Mouse (Mus musculus): ENCODE results near the gene Sptan1. TPM values are rescaled to one million over a fixed set of nuclear protein-coding genes. Genes with fewer than 3 reads are reported as not detected.
A peak's percentile ranks its signal among the peaks of the same experiment; 100 is the strongest.

The Sptan1 gene
- polyA plus RNA-seq, 1 experiment from 2014 or later, result 160 TPM

GRCm38 (mm10) chr2:30014326-30014966, 49.1 kb downstream of the Sptan1 start:
- H3K27ac ChIP-seq, result no peak overlapping the region
- no peaks in the 10 kb centered on the region for H3K27me3 ChIP-seq
- H3K36me3 ChIP-seq (replicated peaks), result peaks cover 97% of the 10 kb centered on the region
- no peak overlapping the region for H3K4me2 ChIP-seq
- H3K4me1 ChIP-seq, result no peaks in the 10 kb centered on the region
- H3K9me3 ChIP-seq, result no peaks in the 10 kb centered on the region
- H3K9ac ChIP-seq, result no peak overlapping the region
- 91% methylated on average over 11 of the region's 11 CpGs for WGBS
- ATAC-seq (ENCODE audit: low FRiP score), result no peak
- H3K4me3 ChIP-seq (replicated peaks), result no peak overlapping the region

DNA sequence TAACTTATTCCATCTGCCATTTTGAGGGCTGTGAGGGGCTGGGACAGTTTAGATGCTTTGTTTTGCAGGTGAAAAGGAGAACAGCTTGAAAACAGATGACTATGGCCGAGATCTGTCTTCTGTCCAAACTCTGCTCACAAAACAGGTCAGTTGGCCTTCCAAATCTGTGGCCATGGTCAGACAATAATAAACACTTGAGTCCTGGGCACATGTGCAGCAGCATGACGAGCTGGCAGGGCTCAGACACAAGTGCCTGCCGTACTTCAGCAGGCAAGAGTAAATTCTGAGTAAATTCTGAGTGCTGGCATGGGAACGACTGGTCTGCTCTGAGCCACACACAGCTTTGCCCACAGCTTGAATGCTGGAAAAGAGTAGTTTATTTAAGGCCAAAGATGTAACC, 60.1 kb downstream of the Sptan1 start:
- H3K9ac ChIP-seq, result no peak overlapping the region
- no peak for ATAC-seq (ENCODE audit: low FRiP score)
- H3K4me2 ChIP-seq, result no peak overlapping the region
- no peak overlapping the region for H3K4me3 ChIP-seq (replicated peaks)
- H3K36me3 ChIP-seq (replicated peaks), result peaks cover 99% of the 10 kb centered on the region
- no peaks in the 10 kb centered on the region for H3K27me3 ChIP-seq
- H3K9me3 ChIP-seq, result no peaks in the 10 kb centered on the region
- 87% methylated on average over 4 of the region's 4 CpGs for WGBS
- no peak overlapping the region for H3K27ac ChIP-seq
- no peaks in the 10 kb centered on the region for H3K4me1 ChIP-seq

DNA sequence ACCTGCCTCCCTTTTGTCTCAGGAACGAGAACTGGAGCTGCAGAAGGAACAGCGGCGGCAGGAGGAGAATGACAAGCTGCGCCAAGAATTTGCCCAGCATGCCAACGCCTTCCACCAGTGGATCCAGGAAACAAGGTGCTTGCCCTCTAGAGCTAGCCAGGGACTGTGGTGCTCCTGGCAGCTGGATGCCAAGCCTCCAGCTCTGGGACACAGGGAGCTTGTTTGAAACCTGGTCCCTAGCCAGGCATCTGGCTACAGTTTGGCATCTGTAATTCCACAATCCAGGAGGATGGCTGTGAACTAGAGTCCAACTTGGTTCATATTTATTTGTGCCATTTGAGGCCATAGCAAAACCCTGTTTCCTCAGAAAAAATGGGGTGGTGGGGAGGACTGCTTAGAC, 61.6 kb downstream of the Sptan1 start:
- no peaks in the 10 kb centered on the region for H3K9me3 ChIP-seq
- H3K27me3 ChIP-seq, result no peaks in the 10 kb centered on the region
- H3K27ac ChIP-seq, result no peak overlapping the region
- no peak overlapping the region for H3K4me3 ChIP-seq (replicated peaks)
- no peak for ATAC-seq (ENCODE audit: low FRiP score)
- 93% methylated on average over 5 of the region's 5 CpGs for WGBS
- no peaks in the 10 kb centered on the region for H3K4me1 ChIP-seq
- H3K4me2 ChIP-seq, result no peak overlapping the region
- H3K36me3 ChIP-seq (replicated peaks), result peaks cover 100% of the 10 kb centered on the region
- no peak overlapping the region for H3K9ac ChIP-seq

- Histone ChIP-seq H3K4me3 (replicated peaks) (no peak overlapping the region), H3K27me3 (no peaks in the 10 kb centered on the region), H3K36me3 (replicated peaks) (peaks cover 72% of the 10 kb centered on the region), H3K9me3 (no peaks in the 10 kb centered on the region), H3K4me2 (no peak overlapping the region), H3K9ac (no peak overlapping the region), H3K27ac (no peak overlapping the region), H3K4me1 (no peaks in the 10 kb centered on the region)
- no peak for ATAC-seq (ENCODE audit: low FRiP score)
- 66% methylated on average over 11 of the region's 11 CpGs for WGBS
These were observed 67.0 kb downstream of the Sptan1 start for GRCm38 (mm10) chr2:30032244-30032846.

GRCm38 (mm10) chr2:30032957-30033356, 67.6 kb downstream of the Sptan1 start:
- Histone ChIP-seq H3K4me1 (no peaks in the 10 kb centered on the region), H3K36me3 (replicated peaks) (peaks cover 72% of the 10 kb centered on the region), H3K27me3 (no peaks in the 10 kb centered on the region), H3K27ac (no peak overlapping the region), H3K9ac (no peak overlapping the region), H3K4me2 (no peak overlapping the region), H3K9me3 (no peaks in the 10 kb centered on the region), H3K4me3 (replicated peaks) (no peak overlapping the region)
- no peak for ATAC-seq (ENCODE audit: low FRiP score)
- WGBS, result 77% methylated on average over 6 of the region's 6 CpGs

DNA sequence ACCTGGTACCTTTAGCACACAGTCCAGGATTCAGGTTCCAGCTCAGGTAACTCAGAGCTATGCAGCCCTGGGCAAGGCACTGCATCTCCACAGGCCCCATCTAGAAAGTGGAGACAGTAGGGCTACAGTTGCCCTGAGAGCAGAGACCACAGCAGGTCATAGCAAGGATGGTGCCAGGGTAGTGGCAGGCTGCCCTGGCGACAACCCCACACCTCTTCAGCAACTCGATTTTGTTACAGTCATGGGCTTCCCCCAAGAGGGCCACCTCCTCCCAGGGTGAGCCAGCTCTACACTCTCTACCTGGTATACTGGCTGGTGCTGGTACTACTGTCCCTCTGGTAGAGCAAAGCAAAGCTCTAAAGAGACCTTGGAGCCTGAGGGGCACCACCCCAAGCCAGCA, 72.4 kb downstream of the Sptan1 start:
- no peaks in the 10 kb centered on the region for H3K27me3 ChIP-seq
- no peak overlapping the region for H3K9ac ChIP-seq
- peaks cover 24% of the 10 kb centered on the region for H3K36me3 ChIP-seq (replicated peaks)
- no peaks in the 10 kb centered on the region for H3K9me3 ChIP-seq
- no peak overlapping the region for H3K27ac ChIP-seq
- peaks cover 6% of the 10 kb centered on the region; the same call in 1 of the 2 replicates for H3K4me1 ChIP-seq
- no peak overlapping the region for H3K4me2 ChIP-seq
- no peak for ATAC-seq (ENCODE audit: low FRiP score)
- 97% methylated on average over 2 of the region's 2 CpGs for WGBS
- H3K4me3 ChIP-seq (replicated peaks), result no peak overlapping the region

DNA sequence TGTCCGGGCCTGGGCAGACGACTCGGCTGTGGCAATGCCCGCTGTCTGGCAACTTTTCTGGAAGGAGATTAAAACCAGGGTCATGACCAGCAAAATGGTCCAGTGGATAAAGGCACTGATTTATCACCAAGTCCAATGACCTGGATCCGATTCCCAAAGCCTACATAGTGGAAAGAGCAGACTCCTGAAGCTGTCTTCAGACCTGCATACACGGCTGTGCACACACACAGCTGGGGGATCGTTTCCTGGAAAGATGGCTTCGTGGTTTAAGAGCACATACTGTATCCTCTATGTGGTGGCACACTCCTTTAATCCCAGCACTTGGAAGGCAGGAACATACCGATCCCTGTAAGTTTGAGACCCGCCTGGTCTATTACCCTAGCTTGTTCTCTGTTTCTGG, 73.0 kb downstream of the Sptan1 start:
- Histone ChIP-seq H3K9ac (no peak overlapping the region), H3K4me1 (peaks cover 7% of the 10 kb centered on the region; the same call in 1 of the 2 replicates), H3K36me3 (replicated peaks) (peaks cover 19% of the 10 kb centered on the region; the same call in 1 of the 2 replicates), H3K4me2 (no peak overlapping the region), H3K27me3 (no peaks in the 10 kb centered on the region), H3K9me3 (no peaks in the 10 kb centered on the region), H3K4me3 (replicated peaks) (no peak overlapping the region), H3K27ac (no peak overlapping the region)
- 96% methylated on average over 10 of the region's 10 CpGs for WGBS
- ATAC-seq (ENCODE audit: low FRiP score), result no peak

DNA sequence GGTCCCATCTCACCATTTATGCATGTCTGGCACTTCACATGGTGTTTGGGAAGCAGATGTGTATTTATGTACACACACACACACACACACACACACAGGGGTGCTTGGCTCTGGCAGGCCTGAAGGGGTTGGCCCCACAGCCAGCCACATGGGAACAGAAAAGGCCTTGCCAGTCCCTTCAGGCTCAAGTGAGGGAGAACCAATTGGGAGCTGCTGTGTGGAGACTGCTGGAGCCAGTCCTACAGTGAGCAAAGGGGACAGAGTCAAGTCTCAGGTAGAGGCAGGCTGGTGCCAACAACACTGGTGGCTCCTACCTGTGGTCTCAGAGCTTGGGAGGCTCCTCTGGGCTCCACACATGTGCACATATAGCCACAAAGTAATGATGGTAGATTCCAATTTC, 74.3 kb downstream of the Sptan1 start:
- no peaks in the 10 kb centered on the region for H3K9me3 ChIP-seq
- H3K9ac ChIP-seq, result no peak overlapping the region
- H3K36me3 ChIP-seq (replicated peaks), result peaks cover 18% of the 10 kb centered on the region; the same call in 1 of the 2 replicates
- no peak overlapping the region for H3K27ac ChIP-seq
- no peak overlapping the region for H3K4me2 ChIP-seq
- ATAC-seq (ENCODE audit: low FRiP score), result no peak
- peaks cover 7% of the 10 kb centered on the region; the same call in 1 of the 2 replicates for H3K4me1 ChIP-seq
- H3K27me3 ChIP-seq, result no peaks in the 10 kb centered on the region
- H3K4me3 ChIP-seq (replicated peaks), result no peak overlapping the region

GRCm38 (mm10) chr2:30042445-30042844, 77.1 kb downstream of the Sptan1 start:
- Histone ChIP-seq H3K36me3 (replicated peaks) (peaks cover 13% of the 10 kb centered on the region), H3K9me3 (no peaks in the 10 kb centered on the region), H3K27me3 (no peaks in the 10 kb centered on the region), H3K4me3 (replicated peaks) (no peak overlapping the region), H3K9ac (0 out of 2 replicates have a peak overlapping the region, but pooled peaks have one; percentile 17), H3K27ac (no peak overlapping the region), H3K4me2 (no peak overlapping the region), H3K4me1 (peaks cover 10% of the 10 kb centered on the region)
- ATAC-seq (ENCODE audit: low FRiP score), result 0 out of 2 replicates have a peak, but pooled peaks have one; percentile 36
- WGBS, result 6% methylated on average over 4 of the region's 4 CpGs

DNA sequence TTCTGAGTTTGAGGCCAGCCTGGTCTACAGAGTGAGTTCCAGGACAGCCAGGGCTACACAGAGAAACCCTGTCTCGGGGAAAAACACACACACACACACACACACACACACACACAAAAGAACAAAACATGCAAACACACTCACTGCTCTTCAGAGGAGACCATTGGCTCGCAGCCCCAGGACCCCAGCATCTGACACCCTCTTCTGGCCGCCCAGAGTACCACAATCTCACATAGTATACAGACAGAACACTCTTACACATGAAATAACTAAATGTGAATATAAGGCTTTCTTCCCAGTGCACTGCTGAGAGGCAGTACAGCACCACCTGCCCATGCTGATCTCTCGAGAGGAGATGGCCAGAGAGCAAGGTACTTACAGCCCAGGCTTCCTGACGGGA, 79.2 kb downstream of the Sptan1 start:
- no peak overlapping the region for H3K4me3 ChIP-seq (replicated peaks)
- 89% methylated on average over 5 of the region's 5 CpGs for WGBS
- no peaks in the 10 kb centered on the region for H3K9me3 ChIP-seq
- H3K27ac ChIP-seq, result no peak overlapping the region
- peaks cover 19% of the 10 kb centered on the region for H3K4me1 ChIP-seq
- H3K4me2 ChIP-seq, result no peak overlapping the region
- no peak overlapping the region for H3K9ac ChIP-seq
- no peak for ATAC-seq (ENCODE audit: low FRiP score)
- H3K36me3 ChIP-seq (replicated peaks), result peaks cover 8% of the 10 kb centered on the region
- H3K27me3 ChIP-seq, result no peaks in the 10 kb centered on the region

- H3K9ac ChIP-seq, result no peak overlapping the region
- no peak overlapping the region for H3K27ac ChIP-seq
- peaks cover 8% of the 10 kb centered on the region for H3K36me3 ChIP-seq (replicated peaks)
- 94% methylated on average over 6 of the region's 6 CpGs for WGBS
- H3K4me2 ChIP-seq, result no peak overlapping the region
- no peak overlapping the region for H3K4me3 ChIP-seq (replicated peaks)
- H3K4me1 ChIP-seq, result peaks cover 19% of the 10 kb centered on the region
- H3K27me3 ChIP-seq, result peaks cover 11% of the 10 kb centered on the region; the same call in 1 of the 2 replicates
- H3K9me3 ChIP-seq, result no peaks in the 10 kb centered on the region
- ATAC-seq (ENCODE audit: low FRiP score), result no peak
These were observed 81.8 kb downstream of the Sptan1 start for GRCm38 (mm10) chr2:30047127-30047526.

- Histone ChIP-seq H3K4me1 (peaks cover 11% of the 10 kb centered on the region; the same call in 1 of the 2 replicates), H3K36me3 (replicated peaks) (peaks cover 8% of the 10 kb centered on the region), H3K27me3 (peaks cover 15% of the 10 kb centered on the region; the same call in 1 of the 2 replicates), H3K9me3 (no peaks in the 10 kb centered on the region), H3K27ac (peak overlapping the region; percentile 88), H3K4me3 (replicated peaks) (peak overlapping the region; percentile 56), H3K4me2 (peak overlapping the region; percentile 58), H3K9ac (peak overlapping the region; percentile 68)
- WGBS, result 68% methylated on average over 11 of the region's 11 CpGs
- no peak for ATAC-seq (ENCODE audit: low FRiP score)
These were observed 82.7 kb downstream of the Sptan1 start for GRCm38 (mm10) chr2:30048101-30048501.
